Mouse (Mus musculus): Measurements from ENCODE around the gene Cblc.

Gene Cblc

DNA sequence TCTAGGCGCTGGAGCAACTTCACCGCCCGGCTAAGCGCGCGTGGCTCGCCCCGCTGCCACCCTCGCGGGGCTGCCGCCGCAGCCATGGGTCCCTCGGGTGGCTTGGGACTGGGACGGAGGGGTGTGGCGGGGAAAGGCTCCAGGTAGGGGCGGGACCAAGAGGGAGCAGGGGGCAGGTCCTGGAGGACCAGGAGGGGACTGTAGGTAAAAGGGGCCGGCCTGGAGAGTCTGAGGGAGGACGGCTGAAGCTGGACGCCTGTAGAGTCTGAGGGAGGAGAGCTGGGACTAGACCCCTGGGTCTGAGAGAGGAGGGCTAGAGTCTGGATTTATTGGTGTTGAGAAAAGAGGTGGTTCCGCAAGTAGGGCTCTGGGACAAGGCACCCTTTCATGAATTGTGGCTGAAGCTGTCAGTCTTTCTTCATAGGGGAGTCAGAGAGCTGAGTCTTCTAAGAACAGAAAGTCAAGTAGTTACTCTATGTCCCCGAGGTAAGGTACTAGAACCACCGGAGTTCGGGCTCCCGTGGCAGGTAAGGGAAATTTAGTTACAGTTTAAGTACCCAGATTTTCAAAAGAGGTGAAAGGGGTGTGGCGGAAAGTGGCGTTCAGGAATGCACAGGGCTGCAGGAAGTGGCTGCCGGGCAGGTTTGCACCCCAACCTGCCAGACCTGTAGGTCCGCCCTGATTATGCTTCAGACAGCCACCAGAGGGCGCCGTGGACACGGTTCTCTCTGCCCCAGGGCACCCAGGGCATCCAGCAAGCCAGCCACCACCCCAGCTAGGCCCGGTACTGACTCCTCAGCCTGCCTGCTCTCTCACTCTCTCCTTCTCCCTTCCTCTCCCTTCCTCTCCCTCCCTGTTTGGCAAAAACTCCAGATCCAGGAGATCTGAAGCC lies at the start of gene Cblc:
Gene Cblc (minus strand): TSS at position 113 of the 892 bp plus-strand sequence.
- peak; percentile 91 for DNase-seq

DNA sequence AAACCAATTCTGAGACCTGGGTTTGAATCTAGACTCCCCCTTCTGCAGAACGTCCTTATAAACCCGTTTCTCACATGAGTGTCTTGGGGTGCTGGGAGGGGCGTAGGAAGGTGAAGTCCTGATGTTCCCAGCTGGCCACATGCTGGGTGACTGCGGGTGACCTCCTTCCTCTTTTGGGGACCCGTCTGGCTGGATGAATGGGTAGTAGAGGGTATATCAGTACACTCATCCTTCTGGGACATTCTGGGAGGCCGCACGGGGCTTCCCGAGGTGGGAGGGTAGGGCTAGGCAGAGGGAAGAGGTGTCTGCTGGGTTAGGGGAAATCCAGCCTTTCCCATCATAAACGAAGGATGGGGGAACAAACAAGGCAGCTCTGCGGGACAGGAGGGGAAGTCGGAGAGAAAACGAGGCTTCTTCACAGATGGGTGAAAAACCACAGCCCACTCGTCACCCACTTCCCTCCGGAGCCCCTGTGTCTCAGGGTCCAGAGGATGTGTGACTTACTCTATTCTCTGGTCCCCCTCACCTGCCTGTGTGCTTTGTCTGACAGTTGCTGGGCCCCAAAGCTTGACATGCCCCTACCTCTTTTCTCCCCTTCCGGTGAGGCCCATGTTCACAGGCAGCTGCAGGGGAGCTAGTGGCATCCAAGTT lies 48.0 kb upstream of the Cblc start:
- DNase-seq, result peak; percentile 86

DNA sequence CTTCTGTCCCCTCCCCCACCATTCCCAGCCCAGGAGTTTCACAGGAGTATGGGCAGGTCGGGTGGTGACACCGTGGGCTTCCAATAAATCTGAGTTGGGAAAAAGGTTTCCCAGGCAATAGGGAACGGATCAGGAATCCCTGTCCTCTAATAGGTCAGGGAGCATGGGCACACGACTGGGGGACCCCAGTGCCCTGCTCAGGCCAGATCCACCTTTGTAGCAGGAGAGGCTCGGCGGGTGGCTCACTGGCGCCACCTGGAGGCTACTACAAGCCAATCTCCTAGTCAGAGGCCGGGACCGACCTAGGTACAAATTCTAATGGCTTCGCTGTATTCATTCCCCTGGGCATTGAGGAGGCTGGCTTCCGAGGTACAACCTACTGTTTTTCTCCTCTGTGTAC lies 47.0 kb upstream of the Cblc start:
- DNase-seq, result peak; percentile 82

DNA sequence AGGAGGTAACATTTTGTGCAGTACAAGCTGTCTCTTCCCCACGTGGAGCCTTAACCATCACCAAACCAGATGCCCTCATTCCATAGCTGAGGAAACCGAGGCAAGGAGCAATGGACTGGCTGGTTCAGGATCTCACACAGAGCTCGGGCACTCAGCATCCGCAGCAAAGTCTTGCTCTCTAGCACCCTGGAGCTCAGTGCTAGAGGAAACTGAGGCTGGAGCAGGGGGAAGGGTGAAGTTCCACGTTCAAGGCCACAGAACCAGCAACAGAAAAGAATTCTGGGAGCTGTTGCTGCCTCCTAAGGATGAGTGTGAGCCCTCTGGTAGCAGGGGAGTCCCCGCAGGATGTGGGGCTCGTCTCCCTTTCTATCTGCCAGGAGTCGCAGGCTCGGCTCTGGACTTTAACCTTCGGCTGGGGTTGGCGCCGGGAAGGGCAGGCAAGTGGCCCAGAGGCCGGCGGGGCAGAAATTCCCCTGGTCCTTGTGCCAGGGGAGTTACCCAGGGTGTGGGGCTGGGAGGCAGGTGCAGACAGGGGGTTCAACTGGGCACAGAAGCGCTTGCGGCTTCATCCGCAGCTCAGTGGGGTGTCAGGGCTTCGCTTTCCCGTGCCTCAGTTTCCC lies 46.4 kb upstream of the Cblc start:
- no peak for DNase-seq

DNA sequence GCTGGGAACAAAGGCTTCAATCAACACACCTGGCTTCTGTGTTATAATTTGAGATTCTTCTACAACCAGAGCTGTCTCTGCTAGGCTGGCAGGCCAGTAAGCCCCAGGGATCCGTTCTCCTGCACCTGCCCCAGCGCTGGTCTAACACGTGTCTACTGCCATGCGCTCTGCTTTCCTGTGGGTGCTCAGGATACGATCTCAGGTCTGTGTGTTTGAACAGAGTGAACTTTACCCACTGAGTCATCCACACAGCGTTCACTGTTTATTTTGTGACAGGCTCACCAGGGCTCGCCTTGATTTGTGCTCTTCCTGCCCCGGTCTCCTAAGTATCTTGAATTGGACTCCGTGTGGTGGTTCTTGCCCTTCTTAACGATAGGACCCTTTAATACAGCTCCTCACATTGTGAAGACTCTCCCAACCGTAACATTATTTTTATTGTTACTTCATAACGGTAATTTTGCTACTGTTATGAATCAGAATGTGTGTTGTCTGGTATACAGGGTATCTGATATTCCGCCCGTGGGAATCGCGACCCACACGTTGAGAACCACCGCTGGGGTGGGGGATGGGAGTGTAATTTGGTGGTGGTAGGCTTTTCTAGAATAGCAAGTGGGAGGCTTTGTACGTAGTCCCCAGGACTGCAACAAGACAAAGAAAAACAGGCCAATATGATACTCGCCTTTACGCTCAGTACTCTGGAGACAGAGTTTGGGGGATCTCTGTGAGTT lies 45.2 kb upstream of the Cblc start:
- DNase-seq, result peak; percentile 74

DNA sequence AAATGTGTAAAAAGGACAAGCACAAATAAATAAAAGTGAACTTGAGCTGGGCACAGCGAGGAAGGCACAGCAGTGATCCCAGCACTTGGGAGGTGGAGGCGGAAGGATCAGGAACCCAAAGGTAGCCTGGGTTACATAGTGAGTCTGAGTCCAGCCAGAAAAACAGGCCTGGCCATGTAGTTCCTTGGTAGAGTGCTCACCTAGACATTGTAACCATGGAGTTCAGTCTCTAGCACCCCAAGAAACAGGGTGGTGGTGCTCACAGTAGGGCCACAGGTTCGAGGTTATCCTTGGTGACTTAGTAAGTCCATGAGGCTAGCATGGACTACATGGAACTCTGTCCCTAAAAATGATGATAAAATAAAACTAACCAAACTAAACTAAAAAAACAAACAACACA lies 44.3 kb upstream of the Cblc start:
- no peak for DNase-seq

DNA sequence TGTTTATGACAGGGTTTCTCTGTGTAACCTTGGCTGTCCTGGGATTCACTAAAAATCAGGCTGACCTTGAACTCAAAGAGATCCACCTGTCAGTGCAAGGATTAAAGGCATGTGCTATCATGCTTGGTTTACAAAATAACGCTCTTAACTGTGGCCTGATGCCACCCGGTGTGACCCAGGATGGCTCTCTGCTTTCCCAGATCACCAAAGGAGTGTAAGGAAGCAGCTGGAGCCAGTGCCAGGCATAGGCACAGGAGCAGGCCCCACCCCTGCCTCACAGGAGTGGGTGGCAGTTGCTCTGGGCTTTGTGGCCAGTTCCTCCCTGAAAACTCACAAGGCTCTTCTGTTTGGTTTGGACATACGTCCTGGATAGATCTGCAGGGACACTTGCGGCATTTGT lies 43.8 kb upstream of the Cblc start:
- DNase-seq, result no peak

DNA sequence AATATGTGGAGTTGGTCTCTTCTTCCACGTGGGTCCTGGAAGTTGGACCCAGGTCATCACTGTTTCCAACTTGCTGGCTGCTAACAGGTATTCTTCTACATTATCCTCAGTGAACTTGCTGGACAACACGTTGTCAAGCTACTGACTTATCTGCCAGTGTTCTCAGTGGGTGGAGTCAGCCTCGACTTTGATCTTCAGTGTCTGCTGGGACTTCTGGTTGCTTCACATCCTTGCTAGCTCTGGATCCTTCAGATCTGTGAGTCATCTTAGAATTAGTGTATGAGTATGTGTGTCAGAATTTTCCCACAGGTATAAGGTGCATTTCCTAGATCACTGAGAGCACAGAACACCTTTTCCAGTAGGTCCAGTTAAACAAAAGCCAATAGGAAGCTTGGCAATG lies 40.2 kb upstream of the Cblc start:
- no peak for DNase-seq

DNA sequence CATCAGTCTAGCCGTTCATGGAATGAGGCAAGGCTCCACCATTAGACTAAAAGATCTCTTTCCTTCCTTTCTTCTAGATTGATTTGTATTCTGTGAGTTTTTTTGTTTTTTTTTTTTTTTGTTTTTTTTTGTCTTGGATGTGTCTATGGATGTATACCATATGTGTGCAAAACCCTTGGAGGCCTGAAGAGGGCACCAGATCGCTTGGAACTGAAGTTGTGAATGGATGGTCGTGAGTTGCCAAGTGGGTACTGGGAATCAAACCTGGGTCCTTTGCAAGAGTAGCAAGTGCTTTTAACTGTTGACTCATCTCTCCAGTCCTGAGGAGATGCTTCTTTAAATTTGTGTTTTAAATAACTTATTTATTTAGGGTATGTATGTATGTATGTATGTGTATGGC lies 37.4 kb upstream of the Cblc start:
- no peak for DNase-seq

DNA sequence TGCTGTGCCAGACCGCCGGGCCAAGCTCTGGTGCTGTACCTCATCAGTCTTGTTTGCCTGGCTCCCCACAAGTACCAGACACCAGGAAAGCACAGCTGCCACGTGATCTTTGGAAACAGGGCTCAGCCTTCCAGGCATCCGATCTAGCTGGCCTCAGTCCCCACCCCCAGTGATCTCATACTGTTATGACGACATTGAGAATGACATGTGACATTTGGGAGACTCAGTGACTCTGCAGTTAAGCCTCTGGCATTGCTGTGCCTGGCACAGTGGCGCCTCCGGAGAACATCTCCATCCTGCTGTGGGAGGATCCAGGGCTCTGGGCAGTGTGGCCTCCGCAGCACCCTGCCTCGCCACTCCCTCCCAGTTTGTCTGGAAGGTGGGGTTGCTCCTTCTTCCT lies 35.2 kb upstream of the Cblc start:
- no peak for DNase-seq

DNA sequence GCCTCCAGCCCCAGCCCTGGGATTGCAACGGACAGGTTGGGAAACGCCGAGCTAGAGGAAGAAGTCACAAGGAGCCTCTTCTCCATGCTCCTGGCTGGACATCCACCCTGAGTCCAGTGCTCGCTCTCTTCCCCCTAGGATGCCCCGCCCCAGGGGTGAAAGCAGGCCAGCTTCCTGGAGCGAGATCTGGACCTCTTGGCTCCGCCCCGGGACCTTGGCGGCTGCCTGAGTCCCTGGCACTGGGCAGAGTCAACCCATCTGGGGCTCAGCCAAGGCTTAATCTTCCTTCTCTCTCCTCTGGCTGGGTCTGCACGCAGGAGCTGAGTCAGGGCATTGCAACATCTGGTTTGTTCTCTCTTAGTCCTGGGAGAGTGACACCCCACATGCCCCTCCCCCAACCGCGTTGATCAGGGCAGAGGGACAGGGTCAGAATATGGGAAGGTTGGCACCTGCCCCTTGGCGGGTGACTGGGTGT lies 34.1 kb upstream of the Cblc start:
- no peak for DNase-seq

DNA sequence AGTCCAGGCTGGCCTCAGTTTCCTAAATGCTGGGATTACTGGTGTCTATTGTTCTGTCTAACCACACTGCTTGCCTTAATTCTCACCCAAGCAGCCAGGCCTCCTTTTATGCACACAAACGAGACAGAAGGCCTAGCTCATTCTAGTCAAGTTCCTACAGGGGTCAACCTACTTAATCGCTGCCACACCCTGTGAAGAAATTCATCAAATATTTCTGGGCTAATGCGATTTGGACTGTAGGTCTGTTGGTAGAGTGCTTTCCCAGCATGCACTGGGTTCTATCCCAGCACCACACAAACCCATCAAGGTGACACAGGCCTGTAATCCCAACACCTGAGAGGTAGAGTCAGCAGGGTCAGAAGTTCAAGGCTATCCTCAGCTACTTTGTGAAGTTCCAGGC lies 33.1 kb upstream of the Cblc start:
- no peak for DNase-seq

DNA sequence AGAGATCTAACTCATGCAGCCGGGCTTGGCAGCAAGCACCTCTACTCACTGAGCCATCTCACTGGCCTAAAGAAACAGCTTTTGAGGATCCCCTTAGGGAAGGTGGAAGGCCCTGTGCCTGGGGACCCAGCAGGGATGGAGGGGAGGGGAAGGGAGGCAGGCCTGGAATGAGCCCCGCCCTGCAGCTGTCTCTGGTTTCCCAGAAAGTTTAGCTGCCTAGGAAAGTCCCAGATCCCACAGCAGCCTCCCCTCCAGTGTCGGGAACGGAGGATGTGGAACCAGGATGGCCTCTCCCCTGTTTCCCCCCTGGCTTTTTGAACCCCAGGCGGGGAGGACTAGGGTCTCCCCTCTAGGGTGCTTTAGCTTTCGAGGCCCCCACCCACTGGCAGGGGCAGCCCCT lies 30.1 kb upstream of the Cblc start:
- no peak for DNase-seq

DNA sequence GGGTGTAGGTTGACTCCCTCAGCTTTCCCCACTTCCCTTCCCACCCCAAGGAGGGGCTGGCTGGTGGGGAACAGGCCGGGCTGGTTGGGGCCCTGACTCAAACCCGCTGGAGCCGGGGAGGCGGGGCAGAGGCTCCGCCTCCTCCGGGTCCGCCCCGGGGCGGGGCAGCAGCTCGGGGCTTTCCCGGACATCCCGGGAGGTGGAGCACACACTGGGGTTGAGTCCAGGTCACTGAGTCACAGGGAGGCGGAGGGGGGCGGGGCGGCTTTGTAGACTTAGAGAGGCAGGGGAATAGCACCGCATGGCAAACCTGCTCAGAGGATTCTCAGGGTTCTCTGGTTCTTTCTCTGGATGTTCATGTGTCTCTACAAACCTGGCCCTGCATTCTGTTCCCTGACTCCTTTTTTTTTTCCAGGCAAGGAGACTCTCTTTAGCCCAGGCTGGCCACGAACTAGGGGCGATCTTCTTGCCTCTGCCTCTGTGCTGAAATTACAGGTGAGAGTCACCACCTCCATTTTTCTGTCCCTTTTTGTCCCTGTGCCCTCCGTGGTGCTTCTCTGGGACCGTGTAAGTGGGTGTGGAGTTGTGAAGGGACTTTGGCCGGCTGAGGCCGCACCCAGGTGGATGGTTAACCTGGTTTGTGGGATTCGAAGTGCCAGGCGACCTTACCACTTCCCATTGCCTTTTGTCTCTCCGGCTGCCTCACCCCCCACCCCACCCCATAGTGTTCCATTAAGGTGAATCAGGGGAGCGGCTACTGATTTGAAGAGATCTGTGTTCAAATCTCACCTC lies 27.8 kb upstream of the Cblc start:
- DNase-seq, result peak; percentile 70

DNA sequence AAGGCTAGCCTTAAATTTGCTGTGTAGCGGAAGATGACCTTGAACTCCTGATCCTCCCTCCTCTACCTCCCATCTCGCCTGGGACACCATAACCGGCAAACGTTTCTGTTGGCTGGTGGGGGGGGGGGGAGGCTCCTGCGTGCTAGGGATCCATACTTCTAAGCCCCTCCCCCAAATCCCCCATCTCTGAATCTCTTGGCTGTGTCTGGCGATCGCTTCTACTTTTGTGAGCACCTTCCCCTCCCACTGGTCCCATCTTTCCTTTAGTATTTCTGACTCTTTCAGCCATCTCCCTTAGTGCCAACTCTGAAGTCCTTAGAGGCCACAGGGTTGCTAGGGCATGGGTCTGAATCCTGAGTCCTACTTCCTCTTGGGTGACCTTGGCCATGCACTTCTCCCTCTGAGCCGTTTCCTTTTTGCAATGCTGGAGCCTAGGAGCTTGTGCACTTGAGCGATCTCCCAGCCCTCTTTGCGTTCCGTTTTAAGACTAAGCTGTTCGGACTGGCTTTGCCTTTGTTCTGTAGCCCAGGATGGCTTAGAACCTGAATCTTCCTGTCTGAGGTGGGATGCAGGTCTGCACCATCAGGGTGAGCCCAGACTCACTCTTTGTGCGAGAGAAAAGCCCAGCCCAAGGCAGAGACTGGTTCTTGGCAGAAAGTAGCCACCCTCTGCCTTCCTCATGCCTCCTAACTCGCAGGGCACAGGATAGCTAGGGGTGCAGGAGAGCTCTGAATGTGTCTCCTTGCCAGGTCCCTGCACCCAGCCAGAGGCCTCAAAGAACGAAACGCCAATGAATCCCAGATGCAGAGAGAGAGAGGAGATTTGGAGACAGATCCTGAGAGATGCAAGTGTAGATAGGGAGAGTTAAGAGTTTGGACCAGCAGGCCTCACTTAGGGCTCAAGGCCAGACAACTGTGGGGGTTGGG lies 26.9 kb upstream of the Cblc start:
- no peak for DNase-seq

DNA sequence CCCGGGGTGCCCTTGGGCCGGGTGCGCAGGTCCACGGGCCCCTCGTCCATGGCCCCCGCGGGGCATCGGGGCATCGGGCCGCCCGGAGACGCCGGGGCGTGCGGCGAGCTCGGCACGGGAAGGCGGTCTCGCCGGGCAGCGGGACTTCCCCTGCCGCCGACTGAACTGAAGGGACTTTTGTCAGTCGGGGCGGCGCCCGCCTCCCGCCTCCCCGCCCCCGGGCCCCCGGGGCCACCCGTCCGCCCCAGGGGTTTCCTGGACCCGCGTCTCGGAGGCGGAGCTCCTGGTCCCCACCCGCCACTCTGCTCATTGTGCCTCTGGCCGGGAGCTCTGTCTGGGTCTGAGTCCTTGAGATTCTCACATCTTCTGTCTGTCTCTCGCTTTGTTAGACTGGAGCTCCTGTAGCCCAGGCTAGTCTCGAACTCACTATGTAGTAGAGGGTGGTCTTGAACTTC lies 26.0 kb upstream of the Cblc start, which contains the start of gene Bcl3:
Gene Bcl3 (minus strand): TSS at position 167 of the 455 bp plus-strand sequence.
- peak; percentile 59 for DNase-seq

DNA sequence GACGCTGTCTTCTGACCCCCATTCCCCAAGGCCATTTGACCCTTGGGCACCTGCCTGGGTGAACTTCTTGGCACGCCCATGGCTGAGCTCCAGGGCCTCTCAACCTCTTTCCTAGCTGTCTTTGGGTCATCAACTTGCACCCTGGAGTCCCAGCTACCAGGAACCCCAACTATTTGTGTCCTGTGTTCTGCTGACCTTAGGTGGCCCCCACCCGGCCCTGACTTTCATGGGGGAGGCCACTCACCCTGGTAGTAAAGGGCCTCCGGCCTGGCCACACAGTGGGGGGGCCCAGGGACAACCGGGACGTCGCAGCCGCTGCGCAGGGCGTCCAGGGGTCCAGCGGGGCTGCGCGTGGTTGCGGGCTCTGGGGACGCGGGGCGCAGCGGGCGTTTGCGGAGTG lies 25.6 kb upstream of the Cblc start:
- DNase-seq, result no peak

DNA sequence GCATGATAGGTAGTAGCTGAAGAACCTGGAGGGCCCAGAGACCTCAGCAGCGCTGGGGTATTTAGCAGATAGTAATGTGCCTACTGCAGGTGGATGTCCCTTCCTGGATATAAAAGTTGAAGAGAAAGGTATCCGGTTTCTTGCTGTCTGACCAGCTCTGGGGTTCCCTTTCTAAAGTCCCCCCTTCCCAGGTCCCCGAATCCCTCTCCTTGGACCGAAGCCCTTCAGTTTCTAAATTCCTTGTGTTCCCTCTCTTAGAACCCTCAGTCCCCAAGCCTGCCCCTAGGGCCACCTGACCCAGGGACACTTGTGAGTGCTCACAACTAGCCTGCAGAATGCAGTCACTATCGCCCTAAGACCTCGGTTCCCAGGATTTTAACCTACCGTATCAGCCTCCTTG lies 25.0 kb upstream of the Cblc start:
- no peak for DNase-seq

DNA sequence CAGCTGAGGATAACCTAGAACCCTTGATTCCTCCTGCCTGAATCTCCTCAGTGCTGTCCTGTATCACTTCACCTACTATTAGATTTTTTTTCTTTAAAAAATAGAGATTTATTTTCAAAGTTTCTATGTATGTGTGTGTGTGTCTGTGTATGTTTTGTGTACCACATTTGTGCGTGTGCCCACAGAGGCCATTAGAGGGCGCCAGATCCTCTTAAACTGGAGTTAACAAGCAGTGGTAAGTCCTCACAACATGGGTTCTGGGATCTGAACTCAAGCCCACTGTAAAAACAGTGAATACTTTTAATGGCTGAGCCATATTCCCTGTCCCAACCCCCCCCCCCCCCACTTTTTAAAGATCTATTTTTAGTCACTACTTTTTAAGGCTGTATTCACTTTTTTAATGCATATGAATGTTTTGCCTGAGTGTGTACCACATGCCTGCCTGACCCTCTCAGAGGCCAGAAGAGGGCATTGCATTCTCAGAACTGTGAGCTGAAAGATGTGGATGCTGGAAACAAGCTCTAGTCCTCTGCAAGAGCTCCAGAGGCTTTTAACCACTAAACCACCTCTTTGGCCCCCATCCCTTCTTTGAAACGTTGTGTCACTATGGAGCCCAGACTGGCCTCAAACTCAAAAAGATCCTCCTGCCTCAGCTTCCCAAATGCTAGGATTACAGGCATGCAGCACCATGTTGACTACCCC lies 23.9 kb upstream of the Cblc start:
- no peak for DNase-seq

DNA sequence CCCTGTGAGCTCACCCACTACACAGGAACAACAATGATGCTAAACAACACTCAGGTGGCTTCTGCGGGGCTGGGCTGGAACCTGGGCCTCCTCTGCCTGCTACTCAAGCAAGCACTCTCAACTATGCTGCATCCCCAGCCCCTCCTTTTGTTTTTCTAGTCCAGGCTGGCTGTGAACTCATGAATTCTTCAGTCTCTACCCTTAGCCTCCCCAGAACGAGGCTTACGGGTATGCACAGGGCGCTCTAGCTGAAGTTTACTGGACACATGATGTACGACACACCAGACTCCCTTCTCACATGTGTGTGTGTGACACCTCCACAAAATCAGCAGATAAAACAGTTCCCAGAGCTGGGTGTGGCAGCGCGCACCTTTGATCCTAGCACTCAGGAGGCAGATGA lies 22.3 kb upstream of the Cblc start:
- DNase-seq, result no peak

Data from thymus, postnatal 25 days (tissue).